Mouse (Mus musculus) erythroblast, embryonic 14.5 days (primary cell): Measurements from ENCODE around the gene Heph. TPM values are rescaled to one million over a fixed set of nuclear protein-coding genes. Genes with fewer than 3 reads are reported as not detected.
"Not testable (repeated sequence)": the region's sequence is repeated elsewhere in the genome, so short reads cannot be mapped to it uniquely, and the experiment has no call there.

Experiments
- H3K27me3 ChIP-seq: 2 replicates; pipeline ENCODE4 v1.6.1; 2012; ENCODE audit warnings: inconsistent platforms; ENCODE audit not compliant: control insufficient read depth
- H3K36me3 ChIP-seq: 2 replicates; pipeline ENCODE4 v1.6.1; 2012; ENCODE audit warnings: mild to moderate bottlenecking, inconsistent platforms; ENCODE audit not compliant: control insufficient read depth
- H3K4me1 ChIP-seq: 2 replicates; pipeline ENCODE4 v1.6.1; 2012; ENCODE audit warnings: inconsistent platforms; ENCODE audit not compliant: control insufficient read depth
- H3K4me3 ChIP-seq: replicated peaks from 2 replicates; pipeline ENCODE3; 2012; ENCODE audit warnings: moderate library complexity, mild to moderate bottlenecking, inconsistent platforms
- H3K9me3 ChIP-seq: 2 replicates; pipeline ENCODE4 v1.6.1; 2012; ENCODE audit warnings: low read length, inconsistent platforms, mixed read lengths; ENCODE audit not compliant: control insufficient read depth
- GATA1 ChIP-seq: IDR thresholded peaks from 2 replicates; pipeline ENCODE4 v1.6.1; 2012; ENCODE audit warnings: low read length, inconsistent platforms, mixed read lengths
- TAL1 ChIP-seq: IDR thresholded peaks from 3 replicates; pipeline ENCODE4 v1.6.1; 2012; ENCODE audit warnings: low read length, inconsistent platforms, mixed read lengths
- polyA plus RNA-seq: library from polyadenylated mRNA; stranded (reverse); fragments of >175 nt; gene quantifications from 2 replicates; pipeline ENCODE4 v1.2.3, GENCODE M21; 2012

Heph gene
- polyA plus RNA-seq = not detected in 2 replicates

GRCm38 (mm10) chrX:96455149-96455548 is at the start of gene Heph:
Gene Heph, plus strand, starts transcription at chrX:96455359.
- no peak within 1 kb of the TSS for H3K4me3 ChIP-seq
- H3K4me1 ChIP-seq = no peaks in the 10 kb centered on the region

GRCm38 (mm10) chrX:96415351-96415750 is 39.8 kb upstream of the Heph start:
- not testable (repeated sequence) for H3K36me3 ChIP-seq, H3K27me3 ChIP-seq, H3K4me3 ChIP-seq, H3K4me1 ChIP-seq, H3K9me3 ChIP-seq

More at GRCm38 (mm10) chrX:96455149-96455548, at the start of gene Heph:
- TF ChIP-seq GATA1 = no peak
- Histone ChIP-seq H3K36me3 (no peaks in the 10 kb centered on the region), H3K27me3 (no peaks in the 10 kb centered on the region), H3K9me3 (no peaks in the 10 kb centered on the region)

GRCm38 (mm10) chrX:96416970-96417369 is 38.2 kb upstream of the Heph start:
- H3K27me3 ChIP-seq = no peaks in the 10 kb centered on the region
- no peak for TF ChIP-seq TAL1
- no peak for TF ChIP-seq GATA1
- H3K36me3 ChIP-seq = no peaks in the 10 kb centered on the region
- H3K4me1 ChIP-seq = no peaks in the 10 kb centered on the region
- H3K4me3 ChIP-seq = no peak overlapping the region
- no peaks in the 10 kb centered on the region for H3K9me3 ChIP-seq

GRCm38 (mm10) chrX:96417733-96418132 is 37.4 kb upstream of the Heph start:
- Histone ChIP-seq H3K4me3 (no peak overlapping the region), H3K36me3 (no peaks in the 10 kb centered on the region), H3K9me3 (no peaks in the 10 kb centered on the region), H3K27me3 (no peaks in the 10 kb centered on the region), H3K4me1 (no peaks in the 10 kb centered on the region)
- TF ChIP-seq TAL1 = no peak

- TF ChIP-seq TAL1 (no peak), GATA1 (no peak)
- Histone ChIP-seq H3K4me3 (no peak overlapping the region), H3K9me3 (no peaks in the 10 kb centered on the region), H3K27me3 (no peaks in the 10 kb centered on the region), H3K4me1 (no peaks in the 10 kb centered on the region), H3K36me3 (no peaks in the 10 kb centered on the region)
These were observed 35.8 kb upstream of the Heph start for GRCm38 (mm10) chrX:96419383-96419782.

GRCm38 (mm10) chrX:96456201-96456963 is 1.2 kb downstream of the Heph start, which contains the start of gene Hsf3:
Gene Hsf3, minus strand, starts transcription at chrX:96456294.
- Histone ChIP-seq H3K4me1 (no peaks in the 10 kb centered on the region), H3K4me3 (no peak within 1 kb of the TSS), H3K9me3 (no peaks in the 10 kb centered on the region), H3K36me3 (no peaks in the 10 kb centered on the region), H3K27me3 (no peaks in the 10 kb centered on the region)
- TF ChIP-seq GATA1 (no peak), TAL1 (no peak)

GRCm38 (mm10) chrX:96501580-96501979 is 46.4 kb downstream of the Heph start:
- Histone ChIP-seq H3K4me3 (no peak overlapping the region), H3K9me3 (no peaks in the 10 kb centered on the region), H3K27me3 (no peaks in the 10 kb centered on the region), H3K36me3 (no peaks in the 10 kb centered on the region), H3K4me1 (no peaks in the 10 kb centered on the region)
- TF ChIP-seq TAL1 (no peak), GATA1 (no peak)

Other genes with a start within 250 kb of the Heph start
- gene Vsig4, start 161.9 kb upstream of the Heph start, polyA plus RNA-seq = not detected in 2 replicates
- gene Hsf3, start 935 bp downstream of the Heph start, polyA plus RNA-seq = not detected in 2 replicates